Mouse (Mus musculus) inflammation-experienced regulatory T-cells, adult 6 months (primary cell): Measurements from ENCODE around the gene Caskin1. TPM values are rescaled to one million over a fixed set of nuclear protein-coding genes. Genes with fewer than 3 reads are reported as not detected.

Source experiments
- ATAC-seq: one replicate; pipeline ENCODE4 v1.8.0; 2017
- polyA plus RNA-seq, 3 experiments: library from polyadenylated mRNA; unstranded; fragments of 100-300 nt; shearing (Covaris generic); gene quantifications; one replicate each; pipeline ENCODE4 v1.2.1; 2017

Caskin1 gene
- polyA plus RNA-seq, 3 experiments from 2014 or later = 0.16 to 0.23 TPM; not detected in 1

DNA sequence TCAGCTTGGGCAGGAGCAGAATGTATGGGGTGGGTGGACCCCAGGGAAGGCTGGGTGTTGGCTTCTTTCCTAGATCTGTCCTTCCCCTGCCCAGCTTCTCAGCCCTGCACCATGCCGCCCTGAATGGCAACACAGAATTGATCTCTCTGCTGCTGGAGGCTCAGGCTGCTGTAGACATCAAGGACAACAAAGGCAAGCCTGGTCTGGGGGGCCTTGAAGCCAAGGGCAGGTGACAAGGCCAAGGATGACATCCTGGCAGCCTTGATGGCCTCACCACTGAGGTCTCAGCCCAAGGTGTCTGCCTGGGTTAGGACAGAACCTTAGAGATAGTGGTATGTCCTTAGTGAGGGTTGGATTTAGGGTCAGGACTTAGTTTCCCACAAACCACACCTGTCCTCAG is 7.6 kb downstream of the Caskin1 start:
- ATAC-seq = no peak

DNA sequence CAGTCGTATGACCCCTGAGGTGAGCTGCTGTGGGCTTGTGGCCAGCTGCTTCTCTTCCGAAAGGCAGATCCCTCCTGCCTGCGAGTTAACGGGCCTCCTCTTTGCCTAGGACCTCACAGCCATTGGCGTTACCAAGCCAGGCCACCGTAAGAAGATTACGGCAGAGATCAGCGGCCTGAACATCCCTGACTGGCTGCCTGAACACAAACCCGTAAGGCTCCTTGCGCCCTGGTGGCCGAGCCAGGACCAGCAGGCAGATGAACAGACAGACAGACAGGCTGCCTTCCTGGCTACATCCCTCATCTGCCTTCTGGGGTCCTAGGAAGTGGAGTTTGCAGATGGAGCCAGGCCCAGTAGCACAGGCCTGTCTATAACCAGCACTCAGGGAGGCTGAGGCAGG is 13.8 kb downstream of the Caskin1 start:
- ATAC-seq = no peak

GRCm38 (mm10) chr17:24504085-24504484 is 15.7 kb downstream of the Caskin1 start:
- ATAC-seq = no peak

- no peak for ATAC-seq
These were observed 17.0 kb downstream of the Caskin1 start for GRCm38 (mm10) chr17:24505286-24505955.

- no peak for ATAC-seq
These were observed 18.1 kb downstream of the Caskin1 start for GRCm38 (mm10) chr17:24506332-24507070.

DNA sequence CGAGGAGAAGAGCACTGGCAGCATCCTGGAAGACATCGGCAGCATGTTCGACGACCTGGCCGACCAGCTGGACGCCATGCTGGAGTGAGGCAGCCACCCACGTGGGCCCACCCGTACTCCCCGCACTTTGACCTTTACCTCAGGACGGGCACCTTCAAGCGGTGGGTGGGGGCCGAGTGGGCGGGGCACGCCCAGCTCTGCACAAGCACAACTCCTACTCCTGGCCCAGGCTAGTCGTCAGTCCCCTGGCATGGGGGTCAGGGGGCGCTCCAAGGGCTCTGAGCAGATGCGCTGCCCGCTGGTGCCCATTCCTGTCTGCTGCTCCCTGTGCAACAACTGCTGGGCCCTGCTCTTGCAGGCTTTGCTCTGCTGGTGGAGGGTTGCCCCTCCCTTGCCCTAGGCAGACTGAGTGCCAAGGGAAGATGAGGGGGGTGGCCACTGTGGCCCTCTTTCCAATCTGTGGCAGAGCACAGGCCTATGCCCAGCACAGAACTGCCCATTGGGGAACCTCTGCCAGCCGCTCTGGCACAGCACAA is 18.8 kb downstream of the Caskin1 start:
- ATAC-seq = no peak

DNA sequence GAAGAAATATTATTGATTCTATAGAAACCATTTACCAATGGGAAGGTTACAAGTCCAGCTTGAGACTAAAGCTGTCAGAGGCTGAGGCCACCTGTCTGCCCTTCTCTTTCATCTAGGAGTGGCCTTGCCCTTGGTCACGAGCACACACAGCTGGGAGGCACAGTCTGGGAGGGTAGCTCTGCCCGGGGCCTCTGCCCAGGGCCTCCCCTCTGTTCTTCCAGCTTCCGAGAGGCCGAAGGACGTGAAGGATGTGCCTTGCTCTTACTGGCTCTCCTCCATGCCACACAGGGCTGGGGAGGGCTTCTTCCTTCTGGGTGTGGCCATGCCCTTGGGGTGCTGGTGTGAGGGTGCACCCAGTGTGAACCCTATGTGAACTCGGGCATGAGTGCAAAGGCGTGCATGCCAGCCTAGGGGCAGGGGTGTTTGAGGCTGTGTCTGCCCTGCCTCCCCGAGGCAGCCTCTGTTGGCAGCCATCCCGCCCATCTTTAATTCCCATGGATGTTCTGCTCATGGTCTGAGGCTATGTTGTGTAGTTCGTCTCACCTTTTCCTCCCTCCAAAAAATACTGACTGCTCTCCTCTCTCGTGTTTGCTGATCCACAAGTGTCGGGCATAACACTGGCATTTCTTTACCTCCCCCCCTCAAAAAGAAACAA is 19.5 kb downstream of the Caskin1 start:
- ATAC-seq = no peak

DNA sequence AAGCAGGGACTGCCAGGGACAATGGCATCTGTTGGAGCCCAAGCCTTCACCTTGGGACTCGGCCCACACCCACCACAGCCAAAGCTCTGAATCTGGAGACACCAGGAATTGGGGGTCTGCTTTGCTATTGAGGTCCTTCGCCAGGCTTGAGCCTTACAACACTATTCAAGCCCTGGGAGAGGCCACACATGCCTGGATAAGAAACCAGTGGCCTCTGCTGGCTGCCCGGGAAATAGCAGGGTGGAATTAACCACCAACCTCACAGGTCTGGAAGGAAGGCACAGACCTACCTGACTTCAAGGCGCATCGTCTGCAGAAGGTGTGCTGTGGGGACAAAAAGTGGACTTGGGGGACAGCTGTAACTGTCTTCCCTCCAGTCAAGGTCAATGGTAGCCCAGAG is 25.2 kb downstream of the Caskin1 start:
- no peak for ATAC-seq

DNA sequence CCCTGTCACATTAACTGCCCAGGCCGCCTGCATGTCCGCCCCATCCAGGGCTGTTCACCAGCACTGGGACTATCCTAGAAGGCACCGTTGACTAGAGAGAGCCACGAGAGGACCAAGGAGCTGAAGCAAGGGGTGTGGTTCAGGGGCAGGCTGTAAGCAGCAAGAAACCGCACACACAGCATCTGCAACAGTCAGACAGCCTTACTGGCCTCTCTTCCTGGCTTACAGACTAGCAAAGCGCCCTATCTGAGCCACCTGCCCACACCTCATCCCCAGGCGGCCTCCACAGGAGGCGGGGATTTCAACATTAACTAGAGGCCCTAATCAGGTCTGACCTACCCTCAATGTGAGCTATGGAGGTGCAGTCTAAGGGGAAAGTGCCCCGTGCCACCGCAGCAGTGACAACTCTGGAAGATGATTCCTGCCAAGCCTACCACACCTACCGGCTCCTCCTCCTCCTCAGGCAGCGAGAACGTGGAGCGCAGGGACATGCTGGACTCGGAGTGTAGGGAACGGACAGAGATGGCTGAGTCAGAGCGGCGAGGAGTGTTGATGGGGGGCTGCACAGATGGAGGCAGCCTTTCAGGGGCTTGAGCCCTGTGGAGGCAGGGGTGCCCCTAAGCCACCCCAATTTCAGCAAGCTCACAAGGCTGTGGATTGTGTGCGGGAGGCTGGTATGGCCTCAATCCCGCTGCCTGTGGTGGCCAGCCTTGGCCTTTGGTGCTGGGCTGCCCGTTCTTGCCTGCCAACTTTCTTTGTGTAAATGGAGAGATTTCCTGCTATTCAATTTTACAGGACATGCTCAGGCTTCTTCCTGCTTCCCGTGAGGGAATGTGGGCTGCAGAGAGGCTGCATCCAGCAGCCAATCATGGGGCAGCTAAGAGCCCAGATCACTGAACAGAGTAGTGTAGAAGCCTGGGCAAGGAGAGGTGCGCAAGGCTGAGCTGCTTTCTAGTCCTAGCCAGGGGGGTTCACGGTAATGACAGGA is 26.2 kb downstream of the Caskin1 start:
- no peak for ATAC-seq

DNA sequence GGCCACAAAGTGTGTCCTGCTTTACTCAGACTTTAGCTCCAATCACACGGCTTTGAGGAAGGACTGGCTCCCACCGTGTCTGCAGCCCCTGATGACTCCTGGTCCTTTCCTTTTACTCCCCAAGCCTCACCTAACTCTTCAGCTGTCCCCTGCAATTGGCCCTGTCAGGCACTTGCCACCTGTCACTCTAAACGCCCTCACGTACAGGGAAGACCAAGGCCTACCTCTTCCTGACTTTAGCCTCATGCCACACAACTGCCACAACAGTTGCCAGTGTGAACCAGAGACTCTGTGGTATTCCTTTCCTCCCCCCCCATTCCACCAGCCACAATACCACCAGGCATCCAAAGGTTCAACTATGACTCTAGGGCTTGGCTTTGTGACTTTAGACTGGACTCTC is 32.0 kb downstream of the Caskin1 start:
- ATAC-seq = no peak

DNA sequence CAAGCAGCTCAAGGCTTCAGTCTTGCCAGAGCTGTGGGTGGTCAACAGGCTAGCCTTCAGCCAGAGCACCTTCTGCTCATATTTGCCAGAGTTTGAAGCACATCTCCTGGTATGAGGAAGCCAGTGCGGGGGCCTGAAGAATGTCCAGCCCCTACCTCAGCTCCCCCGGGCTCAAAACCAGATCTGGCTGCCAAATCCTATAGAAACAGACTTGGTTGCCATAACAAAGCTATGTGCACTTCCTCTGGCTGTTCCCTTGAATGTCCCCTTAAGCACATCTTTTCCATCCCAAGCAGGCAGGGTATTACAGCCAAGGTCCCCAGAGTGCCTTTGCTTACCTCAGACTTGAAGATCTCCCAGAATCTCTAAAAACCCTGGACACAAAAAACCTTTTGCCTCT is 36.3 kb downstream of the Caskin1 start:
- ATAC-seq = no peak

GRCm38 (mm10) chr17:24527315-24527714 is 38.9 kb downstream of the Caskin1 start:
- no peak for ATAC-seq

DNA sequence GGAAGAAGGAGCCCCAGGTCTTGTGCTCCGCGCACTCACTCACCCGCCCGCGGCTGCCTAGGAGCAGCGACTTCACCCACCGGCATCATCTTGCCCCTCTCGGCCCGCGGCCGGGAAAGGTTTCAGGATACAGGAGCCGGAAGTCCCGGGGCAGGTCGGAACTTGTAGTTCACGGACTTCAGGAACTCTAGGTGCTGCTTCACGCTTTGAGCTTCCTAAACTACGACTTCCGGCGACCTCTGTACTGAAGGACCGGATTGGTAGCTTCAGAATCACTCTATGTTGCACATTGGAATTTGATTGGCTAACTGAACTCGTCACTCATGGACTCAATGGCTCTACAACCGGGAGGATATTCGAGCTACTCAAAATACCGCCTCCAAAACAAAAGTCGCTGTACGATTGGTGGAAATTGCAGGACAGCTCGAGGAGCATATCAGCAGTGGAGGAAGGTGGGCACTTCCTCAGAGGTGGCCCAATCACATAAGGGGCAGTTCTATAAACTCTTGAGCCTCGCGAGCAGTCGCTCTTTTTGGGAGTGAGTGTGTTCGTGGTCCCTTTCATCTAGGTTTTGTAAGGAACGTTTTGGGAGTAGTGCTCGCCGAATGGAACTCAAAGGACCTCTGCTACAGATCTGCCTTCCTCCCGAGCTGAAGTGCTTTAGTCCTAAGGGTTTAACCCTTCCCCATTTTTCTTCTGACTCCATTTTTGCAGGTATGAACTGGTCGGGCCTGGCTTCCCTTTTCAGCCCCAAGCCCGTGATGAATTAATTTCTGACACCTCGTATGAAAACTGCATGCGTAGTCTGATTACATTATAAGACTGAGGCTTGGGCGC is 39.5 kb downstream of the Caskin1 start, which contains the start of gene Traf7:
Gene Traf7, minus strand, starts transcription at position 216 of the 837 bp plus-strand sequence.
- ATAC-seq = peak; percentile 95

GRCm38 (mm10) chr17:24528560-24528918 is 40.1 kb downstream of the Caskin1 start:
- no peak for ATAC-seq

GRCm38 (mm10) chr17:24529007-24529451 is 40.6 kb downstream of the Caskin1 start:
- no peak for ATAC-seq

GRCm38 (mm10) chr17:24529883-24530282 is 41.5 kb downstream of the Caskin1 start:
- ATAC-seq = no peak

DNA sequence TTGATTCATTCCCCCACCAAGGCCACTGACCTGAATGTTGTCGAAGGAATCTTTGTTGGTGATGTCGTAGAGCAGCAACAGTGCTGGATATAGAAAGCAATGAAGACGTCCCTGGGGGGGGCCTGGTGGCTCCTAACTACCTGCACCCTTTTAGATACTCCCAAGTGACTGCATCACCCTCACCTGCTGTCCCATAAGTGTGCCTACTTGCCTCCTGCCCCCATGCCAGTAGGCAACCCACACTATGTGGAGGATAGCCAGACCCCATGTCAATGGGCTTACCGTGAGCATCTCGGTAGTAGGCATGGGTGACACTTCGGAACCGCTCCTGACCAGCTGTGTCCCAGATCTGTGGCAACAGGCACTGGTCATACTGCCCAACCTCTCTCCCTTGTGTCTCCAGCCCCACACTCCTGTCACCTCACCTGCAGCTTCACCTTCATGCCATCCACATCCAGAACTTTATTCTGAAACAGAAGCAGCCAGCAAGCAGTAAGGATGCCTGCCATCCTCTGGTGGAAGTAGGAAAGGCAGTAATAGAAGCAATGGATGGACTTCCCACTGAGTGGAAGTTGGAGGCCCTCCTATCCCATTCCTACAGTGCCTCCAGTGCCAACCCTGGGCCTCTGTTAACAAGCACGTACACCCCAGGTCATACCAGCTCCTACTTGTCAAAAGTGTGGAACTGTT is 42.1 kb downstream of the Caskin1 start:
- no peak for ATAC-seq

- ATAC-seq = no peak
These were observed 42.7 kb downstream of the Caskin1 start for GRCm38 (mm10) chr17:24531064-24531463.

DNA sequence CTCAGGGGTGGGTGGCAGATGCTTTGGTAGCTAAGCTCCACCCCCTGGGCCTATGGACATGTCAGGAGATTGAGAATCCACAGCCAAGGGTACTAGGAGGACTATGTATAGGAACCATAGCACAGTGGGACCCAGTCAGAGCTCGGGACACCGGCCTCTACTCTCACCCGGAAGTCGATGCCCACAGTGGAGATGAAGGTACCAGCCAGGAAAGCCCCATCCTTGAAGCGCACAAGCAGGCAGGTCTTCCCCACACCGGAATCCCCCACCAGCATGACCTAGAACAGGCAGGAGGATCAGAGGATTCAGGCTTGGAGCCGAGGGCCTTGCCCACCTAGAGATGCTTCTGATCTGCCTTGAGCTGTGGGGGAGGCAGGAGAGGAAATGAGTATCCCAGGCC is 43.6 kb downstream of the Caskin1 start:
- no peak for ATAC-seq
